In the genomic region with DNA sequence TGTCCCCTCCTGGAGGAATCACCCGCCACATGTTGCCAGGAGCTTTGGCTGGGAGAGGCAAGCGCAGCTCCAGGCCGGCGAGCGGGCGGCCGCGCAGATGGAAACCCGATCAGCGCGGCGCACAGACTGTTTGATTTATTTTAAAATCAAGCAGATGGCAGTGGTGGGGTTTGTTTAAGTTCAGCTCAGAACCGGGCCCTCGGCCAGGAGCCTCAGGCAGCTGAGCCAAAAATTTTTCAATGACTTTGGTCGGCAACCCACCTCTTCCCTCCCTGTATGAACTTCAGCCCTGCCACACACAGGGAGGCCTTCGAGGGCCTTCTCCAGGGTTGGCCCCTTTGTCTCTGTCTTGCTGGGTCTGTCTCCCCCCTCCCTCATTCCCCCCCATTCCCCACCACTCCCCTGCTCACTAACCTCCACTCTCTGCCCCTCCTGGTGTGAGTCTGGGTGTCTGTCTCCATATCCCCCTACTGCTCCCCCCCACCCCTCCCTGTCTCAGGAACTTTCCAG, we compare ENCODE assay signal across 8 mouse cellular contexts. TPM values are rescaled to one million over a fixed set of nuclear protein-coding genes. Genes with fewer than 3 reads are reported as not detected.
A peak's percentile ranks its signal among the peaks of the same experiment; 100 is the strongest.
DNase-seq lines count a peak whose midpoint lies in the region; ATAC-seq lines count a peak whose summit lies in the region.

No protein-coding gene starts in this region.

- WGBS in forebrain, embryonic 14.5 days = 1% methylated on average over 16 of the region's 16 CpGs
- 2% methylated on average over 16 of the region's 16 CpGs for WGBS in heart, embryonic 16.5 days
- WGBS in liver, embryonic 13.5 days (ENCODE audit: insufficient replicate concordance) = 33% methylated on average over 16 of the region's 16 CpGs
- 3% methylated on average over 15 of the region's 16 CpGs for WGBS in neural tube, embryonic 14.5 days

- DNase-seq in retina, embryonic 14.5 days (ENCODE audit: low spot score) = peak; percentile 59
- no peak for DNase-seq in retina, postnatal 1 day
- peak; percentile 96 for DNase-seq in forebrain, embryonic 14.5 days (ENCODE audit: low spot score)
- DNase-seq in kidney, postnatal 14 days = peak; percentile 85
- no peak for DNase-seq in liver, embryonic 13.5 days

- no peak overlapping the region for H3K4me3 ChIP-seq in forebrain, embryonic 14.5 days (ENCODE audit: low read depth, low read length)
- peak overlapping the region; percentile 27 for H3K4me3 ChIP-seq in heart, embryonic 16.5 days (ENCODE audit: low read length)
- H3K4me3 ChIP-seq in liver, embryonic 13.5 days (replicated peaks) = 0 out of 2 replicates have a peak overlapping the region, but pooled peaks have one; percentile 10
- H3K4me3 ChIP-seq in neural tube, embryonic 14.5 days (ENCODE audit: low read depth, low read length) = no peak overlapping the region

- H3K36me3 ChIP-seq in forebrain, embryonic 14.5 days (ENCODE audit: control insufficient read depth, insufficient read depth, low read length) = no peaks in the 10 kb centered on the region
- no peaks in the 10 kb centered on the region for H3K36me3 ChIP-seq in heart, embryonic 16.5 days (ENCODE audit: control insufficient read depth, insufficient read depth)
- no peaks in the 10 kb centered on the region for H3K36me3 ChIP-seq in liver, embryonic 13.5 days
- H3K36me3 ChIP-seq in neural tube, embryonic 14.5 days (ENCODE audit: control insufficient read depth, insufficient read depth, low read length) = no peaks in the 10 kb centered on the region

- peak; percentile 84 for ATAC-seq in forebrain, embryonic 14.5 days
- ATAC-seq in heart, embryonic 16.5 days (replicated peaks; ENCODE audit: extremely low read depth, insufficient read depth, low FRiP score) = peak; percentile 76
- no peak for ATAC-seq in liver, embryonic 13.5 days (ENCODE audit: low read depth)
- peak; percentile 80 for ATAC-seq in neural tube, embryonic 14.5 days (ENCODE audit: low read depth)
- ATAC-seq in CD4-positive, CD25-positive, alpha-beta regulatory T cell, adult 4 months = no peak

- no peaks in the 10 kb centered on the region for H3K9me3 ChIP-seq in forebrain, embryonic 14.5 days (replicated peaks; ENCODE audit: control insufficient read depth, low read length)
- no peaks in the 10 kb centered on the region for H3K9me3 ChIP-seq in heart, embryonic 16.5 days (replicated peaks; ENCODE audit: control insufficient read depth, low read length)
- no peaks in the 10 kb centered on the region for H3K9me3 ChIP-seq in liver, embryonic 13.5 days (replicated peaks)
- no peaks in the 10 kb centered on the region for H3K9me3 ChIP-seq in neural tube, embryonic 14.5 days (ENCODE audit: control insufficient read depth, low read length)

- H3K27me3 ChIP-seq in forebrain, embryonic 14.5 days (replicated peaks; ENCODE audit: control insufficient read depth, insufficient read depth, low read length) = no peaks in the 10 kb centered on the region
- H3K27me3 ChIP-seq in heart, embryonic 16.5 days (ENCODE audit: control insufficient read depth, insufficient read depth, low read length) = peaks cover 3% of the 10 kb centered on the region; the same call in 1 of the 2 replicates
- peaks cover 54% of the 10 kb centered on the region for H3K27me3 ChIP-seq in liver, embryonic 13.5 days
- H3K27me3 ChIP-seq in neural tube, embryonic 14.5 days (ENCODE audit: control insufficient read depth, insufficient read depth, low read length) = no peaks in the 10 kb centered on the region

- peak overlapping the region; percentile 95 for H3K27ac ChIP-seq in forebrain, embryonic 14.5 days (ENCODE audit: low read depth, low read length)
- H3K27ac ChIP-seq in heart, embryonic 16.5 days (ENCODE audit: low read length) = peak overlapping the region; percentile 81
- H3K27ac ChIP-seq in liver, embryonic 13.5 days = no peak overlapping the region
- peak overlapping the region; percentile 70 for H3K27ac ChIP-seq in neural tube, embryonic 14.5 days (ENCODE audit: low read depth, low read length)

- peak overlapping the region; percentile 35 for H3K4me2 ChIP-seq in forebrain, embryonic 14.5 days (ENCODE audit: low read length)
- H3K4me2 ChIP-seq in heart, embryonic 16.5 days (ENCODE audit: low read depth, low read length) = peak overlapping the region; percentile 62
- H3K4me2 ChIP-seq in liver, embryonic 13.5 days = peak overlapping the region; percentile 45
- H3K4me2 ChIP-seq in neural tube, embryonic 14.5 days (ENCODE audit: low read depth, low read length) = peak overlapping the region; percentile 24; the same call in 1 of the 2 replicates

- peak overlapping the region; percentile 44 for H3K9ac ChIP-seq in forebrain, embryonic 14.5 days (ENCODE audit: low read length)
- H3K9ac ChIP-seq in heart, embryonic 16.5 days (ENCODE audit: low read length) = peak overlapping the region; percentile 58
- no peak overlapping the region for H3K9ac ChIP-seq in liver, embryonic 13.5 days
- 0 out of 2 replicates have a peak overlapping the region, but pooled peaks have one; percentile 28 for H3K9ac ChIP-seq in neural tube, embryonic 14.5 days (replicated peaks; ENCODE audit: low read depth, low read length)

- H3K4me1 ChIP-seq in forebrain, embryonic 14.5 days (ENCODE audit: control insufficient read depth, insufficient read depth, low read length) = peaks cover 42% of the 10 kb centered on the region
- peaks cover 38% of the 10 kb centered on the region for H3K4me1 ChIP-seq in heart, embryonic 16.5 days (ENCODE audit: control insufficient read depth, insufficient read depth, low read length)
- H3K4me1 ChIP-seq in liver, embryonic 13.5 days (replicated peaks) = peaks cover 24% of the 10 kb centered on the region
- peaks cover 52% of the 10 kb centered on the region for H3K4me1 ChIP-seq in neural tube, embryonic 14.5 days (ENCODE audit: control insufficient read depth, insufficient read depth, low read length)

RNA-seq across cellular contexts. Expression of gene Gse1, which starts 36.7 kb away (rescaled TPM):
- 22.6 and 33.6 TPM in 2 replicates for polyA plus RNA-seq in forebrain, embryonic 14.5 days (2014; fragmentation: Nextera tagmentation; extraction: Ambion mirVana)
- 7.7 and 9.7 TPM in 2 replicates for polyA plus RNA-seq in heart, embryonic 16.5 days (2015; fragmentation: Nextera tagmentation; extraction: Ambion mirVana)
- polyA plus RNA-seq in liver, embryonic 13.5 days (2015; fragmentation: Nextera tagmentation; extraction: Ambion mirVana) = 8.3 and 9.6 TPM in 2 replicates
- 19.2 and 23.3 TPM in 2 replicates for polyA plus RNA-seq in neural tube, embryonic 14.5 days (2014; fragmentation: Nextera tagmentation; extraction: Ambion mirVana)
- polyA plus RNA-seq in CD4-positive, CD25-positive, alpha-beta regulatory T cell, adult 4 months (2017; shearing (Covaris generic)) = 1 to 10 TPM; 2.2 to 4.2 TPM

Comparison
In these comparisons a context has a peak if more than half of its experiments do, and no peak if none do; other contexts are left out.
1. DNase-seq: peak in retina, embryonic 14.5 days (single experiment), forebrain, embryonic 14.5 days (single experiment) and kidney, postnatal 14 days (single experiment); none in retina, postnatal 1 day (single experiment) and liver, embryonic 13.5 days (single experiment).
2. ATAC-seq: peak in forebrain, embryonic 14.5 days (single experiment), heart, embryonic 16.5 days (single experiment) and neural tube, embryonic 14.5 days (single experiment); none in liver, embryonic 13.5 days (single experiment) and CD4-positive, CD25-positive, alpha-beta regulatory T cell, adult 4 months (single experiment).
3. H3K4me3 ChIP-seq: peak in heart, embryonic 16.5 days (single experiment) and liver, embryonic 13.5 days (single experiment); none in forebrain, embryonic 14.5 days (single experiment) and neural tube, embryonic 14.5 days (single experiment).
4. Peak in every context shown above with its lines, with median percentiles within 50 percentile points of each other: H3K4me2 ChIP-seq.